In the genomic region with DNA sequence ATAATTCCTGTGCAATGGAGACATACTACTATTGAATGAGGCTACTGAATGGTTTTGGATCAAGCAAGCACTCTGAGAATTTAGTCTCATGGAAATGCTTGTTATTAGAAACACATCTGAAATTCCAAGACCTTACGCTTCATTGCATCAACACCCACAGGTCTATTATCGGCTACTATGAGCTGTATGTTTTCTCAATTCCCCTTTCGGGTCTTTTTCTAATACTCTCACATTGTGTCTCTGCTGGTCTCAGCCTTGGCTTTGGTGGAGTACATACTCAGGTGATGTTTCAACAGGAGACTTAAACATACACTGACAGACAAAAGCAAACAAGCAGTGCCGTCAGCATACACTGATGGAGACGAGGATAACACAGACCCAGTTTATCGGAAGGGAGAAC, we compare ENCODE assay signal across 33 mouse cellular contexts.
"Had no signal": no experiment of that assay in that cellular context is flagged by ENCODE, and none has a peak within 500 bp of the region (broad histone marks: within the 10 kb centered on the region; RNA-seq: fewer than 3 reads in every experiment).

No protein-coding gene starts in this region.

- H3K9me3 ChIP-seq: heart, embryonic 10.5 days; heart, embryonic 12.5 days; heart, embryonic 13.5 days; heart, embryonic 15.5 days; hindbrain, embryonic 10.5 days; hindbrain, embryonic 12.5 days; hindbrain, embryonic 13.5 days; hindbrain, embryonic 15.5 days; intestine, embryonic 15.5 days; kidney, embryonic 15.5 days had no signal

- H3K4me1 ChIP-seq: heart, embryonic 10.5 days; heart, embryonic 12.5 days; heart, embryonic 13.5 days; heart, embryonic 15.5 days; intestine, embryonic 15.5 days had no signal

- H3K36me3 ChIP-seq: heart, embryonic 10.5 days; heart, embryonic 12.5 days; heart, embryonic 13.5 days; heart, embryonic 15.5 days; hindbrain, embryonic 10.5 days; hindbrain, embryonic 12.5 days; hindbrain, embryonic 13.5 days; hindbrain, embryonic 15.5 days; intestine, embryonic 15.5 days; kidney, embryonic 15.5 days had no signal

- ATAC-seq: hindbrain, embryonic 16.5 days; hindbrain, postnatal 0 days; inflammation-experienced regulatory T-cells, adult 6 months; intestine, embryonic 15.5 days; intestine, embryonic 16.5 days; intestine, postnatal 0 days had no signal

- DNase-seq: heart, postnatal 10 days; heart, postnatal 14 days; heart, postnatal 36 days; heart, postnatal 4 days; kidney, adult 11 months; kidney, adult 18-20 months; kidney, adult 2 months; kidney, adult 8-10 months; kidney, adult 9 months; kidney, postnatal 10 days; kidney, postnatal 14 days; kidney, postnatal 25 days; kidney, postnatal 36 days; kidney, postnatal 4 days had no signal

- H3K27ac ChIP-seq: heart, embryonic 10.5 days; heart, embryonic 13.5 days; heart, embryonic 15.5 days; hindbrain, embryonic 10.5 days; hindbrain, embryonic 12.5 days; hindbrain, embryonic 13.5 days; hindbrain, embryonic 14.5 days; hindbrain, embryonic 15.5 days; hindbrain, postnatal 0 days; intestine, embryonic 15.5 days; kidney, embryonic 15.5 days; kidney, postnatal 0 days; left cerebral cortex, adult 2 months had no signal

- H3K9ac ChIP-seq: heart, embryonic 12.5 days; heart, embryonic 13.5 days; heart, embryonic 15.5 days; hindbrain, embryonic 12.5 days; hindbrain, embryonic 13.5 days; hindbrain, embryonic 14.5 days; hindbrain, embryonic 15.5 days; intestine, embryonic 15.5 days; kidney, embryonic 15.5 days had no signal

- H3K4me2 ChIP-seq: heart, embryonic 11.5 days; heart, embryonic 12.5 days; heart, embryonic 13.5 days; heart, embryonic 15.5 days; hindbrain, embryonic 12.5 days; hindbrain, embryonic 13.5 days; hindbrain, embryonic 14.5 days; hindbrain, embryonic 15.5 days; intestine, embryonic 15.5 days; kidney, embryonic 15.5 days had no signal

- H3K27me3 ChIP-seq: heart, embryonic 12.5 days; heart, embryonic 13.5 days; heart, embryonic 15.5 days; hindbrain, embryonic 12.5 days; hindbrain, embryonic 13.5 days; hindbrain, embryonic 15.5 days; intestine, embryonic 15.5 days; kidney, embryonic 15.5 days had no signal

- H3K4me3 ChIP-seq: heart, embryonic 10.5 days; heart, embryonic 12.5 days; heart, embryonic 13.5 days; heart, embryonic 15.5 days; hindbrain, embryonic 10.5 days; hindbrain, embryonic 12.5 days; hindbrain, embryonic 13.5 days; hindbrain, embryonic 15.5 days; intestine, embryonic 15.5 days; kidney, embryonic 15.5 days; left cerebral cortex, adult 2 months had no signal
